Mouse (Mus musculus) ES-Bruce4 (cell line): ENCODE measurements at regions not wholly inside any gene's neighbourhood (a gene's known extent, or its start where the extent isn't known, plus 50 kb on each side); places are given as distances from the start of the nearest gene placed in this dataset.

Source experiments
- H3K27ac ChIP-seq: 2 replicates; pipeline ENCODE4 v1.5.1; 2012; ENCODE audit warnings: low read length, inconsistent platforms; ENCODE audit not compliant: insufficient read depth
- H3K27me3 ChIP-seq: 2 replicates; pipeline ENCODE4 v1.6.1; 2012; ENCODE audit warnings: mild to moderate bottlenecking, low read length, inconsistent platforms; ENCODE audit not compliant: control insufficient read depth, poor library complexity, insufficient read depth, severe bottlenecking
- H3K36me3 ChIP-seq: 2 replicates; pipeline ENCODE4 v1.6.1; 2012; ENCODE audit warnings: inconsistent platforms, mild to moderate bottlenecking, low read length, moderate library complexity; ENCODE audit not compliant: control insufficient read depth, poor library complexity, insufficient read depth, severe bottlenecking
- H3K4me1 ChIP-seq: one replicate; pipeline ENCODE4 v1.8.1; 2011; ENCODE audit warnings: low read length; ENCODE audit not compliant: control insufficient read depth, insufficient read depth
- H3K4me3 ChIP-seq: 2 replicates; pipeline ENCODE4 v1.5.1; 2011; ENCODE audit warnings: low read depth, mild to moderate bottlenecking, low read length
- H3K9ac ChIP-seq: 2 replicates; pipeline ENCODE4 v1.6.1; 2012; ENCODE audit warnings: low read depth, mild to moderate bottlenecking, inconsistent platforms; ENCODE audit not compliant: poor library complexity, severe bottlenecking
- H3K9me3 ChIP-seq: replicated peaks from 2 replicates; pipeline ENCODE4 v1.6.1; 2012; ENCODE audit warnings: mild to moderate bottlenecking, low read length, inconsistent platforms; ENCODE audit not compliant: control insufficient read depth, poor library complexity, insufficient read depth, severe bottlenecking
- CTCF ChIP-seq: IDR thresholded peaks from one replicate; pipeline ENCODE4 v1.8.1; 2011; ENCODE audit warnings: low read depth, low read length
- EP300 ChIP-seq: IDR thresholded peaks from 2 replicates; pipeline ENCODE4 v1.6.1; 2011; ENCODE audit warnings: low read depth, low read length; ENCODE audit not compliant: insufficient read depth
- POLR2A ChIP-seq: IDR thresholded peaks from one replicate; pipeline ENCODE4 v1.8.1; 2011; ENCODE audit warnings: low read length; ENCODE audit not compliant: insufficient read depth

GRCm38 (mm10) chr12:13164791-13165190 is 84.2 kb downstream of the Ddx1 start:
- no peaks in the 10 kb centered on the region for H3K4me1 ChIP-seq
- H3K4me3 ChIP-seq = no peak overlapping the region
- H3K36me3 ChIP-seq = no peaks in the 10 kb centered on the region
- no peak overlapping the region for H3K9ac ChIP-seq
- no peak overlapping the region for H3K27ac ChIP-seq
- TF ChIP-seq POLR2A (no peak), EP300 (no peak), CTCF (no peak)
- H3K27me3 ChIP-seq = no peaks in the 10 kb centered on the region
- peaks cover 7% of the 10 kb centered on the region; the same call in 1 of the 2 replicates for H3K9me3 ChIP-seq

- Histone ChIP-seq H3K4me3 (no peak overlapping the region), H3K9ac (no peak overlapping the region), H3K36me3 (no peaks in the 10 kb centered on the region), H3K27me3 (no peaks in the 10 kb centered on the region), H3K9me3 (peaks cover 7% of the 10 kb centered on the region; the same call in 1 of the 2 replicates), H3K4me1 (no peaks in the 10 kb centered on the region), H3K27ac (no peak overlapping the region)
- TF ChIP-seq POLR2A (no peak), CTCF (no peak), EP300 (no peak)
Measured at GRCm38 (mm10) chr12:13161051-13161450, 88.0 kb downstream of the Ddx1 start.

- Histone ChIP-seq H3K36me3 (no peaks in the 10 kb centered on the region), H3K27me3 (no peaks in the 10 kb centered on the region), H3K4me3 (no peak overlapping the region), H3K9me3 (peaks cover 7% of the 10 kb centered on the region; the same call in 1 of the 2 replicates), H3K9ac (no peak overlapping the region), H3K4me1 (no peaks in the 10 kb centered on the region), H3K27ac (no peak overlapping the region)
- TF ChIP-seq CTCF = no peak
- no peak for TF ChIP-seq POLR2A
- TF ChIP-seq EP300 = no peak
Measured at GRCm38 (mm10) chr12:13159346-13160055, 89.5 kb downstream of the Ddx1 start.

- Histone ChIP-seq H3K4me3 (no peak overlapping the region), H3K27ac (no peak overlapping the region), H3K27me3 (no peaks in the 10 kb centered on the region), H3K9me3 (no peaks in the 10 kb centered on the region), H3K4me1 (no peaks in the 10 kb centered on the region), H3K9ac (no peak overlapping the region), H3K36me3 (no peaks in the 10 kb centered on the region)
- no peak for TF ChIP-seq CTCF
- no peak for TF ChIP-seq EP300
- TF ChIP-seq POLR2A = no peak
Measured at GRCm38 (mm10) chr12:13157666-13158381, 91.2 kb downstream of the Ddx1 start.

GRCm38 (mm10) chr12:13157089-13157488 is 91.9 kb downstream of the Ddx1 start:
- TF ChIP-seq EP300 = no peak
- TF ChIP-seq POLR2A = no peak
- no peak for TF ChIP-seq CTCF
- Histone ChIP-seq H3K9me3 (no peaks in the 10 kb centered on the region), H3K9ac (no peak overlapping the region), H3K36me3 (no peaks in the 10 kb centered on the region), H3K4me3 (no peak overlapping the region), H3K27me3 (no peaks in the 10 kb centered on the region), H3K4me1 (no peaks in the 10 kb centered on the region), H3K27ac (no peak overlapping the region)

- H3K9me3 ChIP-seq = no peaks in the 10 kb centered on the region
- H3K4me1 ChIP-seq = no peaks in the 10 kb centered on the region
- no peak overlapping the region for H3K4me3 ChIP-seq
- H3K27ac ChIP-seq = no peak overlapping the region
- no peaks in the 10 kb centered on the region for H3K27me3 ChIP-seq
- no peak overlapping the region for H3K9ac ChIP-seq
- no peaks in the 10 kb centered on the region for H3K36me3 ChIP-seq
- TF ChIP-seq EP300 (no peak), CTCF (no peak), POLR2A (no peak)
Measured at GRCm38 (mm10) chr12:13150751-13151150, 98.3 kb downstream of the Ddx1 start.
